Mouse (Mus musculus): ENCODE data around the gene Pou6f1. TPM values are rescaled to one million over a fixed set of nuclear protein-coding genes. Genes with fewer than 3 reads are reported as not detected.

Pou6f1 gene
- polyA plus RNA-seq, 1 experiment, result 38.2 TPM

DNA sequence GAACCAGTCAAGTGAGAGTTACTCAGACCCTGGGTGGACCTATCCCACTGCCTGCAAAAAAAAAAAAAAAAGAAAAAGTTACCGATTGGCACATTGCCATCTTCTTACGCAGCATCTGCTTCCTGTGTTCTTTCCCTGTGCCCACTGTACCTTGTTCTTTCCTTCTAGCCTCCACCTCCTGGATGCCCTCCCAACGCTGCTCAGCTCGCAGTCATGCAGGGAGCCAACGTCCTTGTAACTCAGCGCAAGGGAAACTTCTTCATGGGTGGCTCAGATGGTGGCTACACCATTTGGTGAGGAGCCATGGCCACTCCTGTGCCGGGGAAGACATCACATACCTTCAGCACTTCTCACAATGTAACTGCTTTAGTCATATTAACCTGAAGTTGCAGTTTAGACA is 19.4 kb upstream of the Pou6f1 start:
- Histone ChIP-seq H3K4me3 (ENCODE audit: control insufficient read depth, low read depth, low read length) (no peak overlapping the region), H3K27me3 (ENCODE audit: control insufficient read depth, insufficient read depth, low read length) (no peaks in the 10 kb centered on the region), H3K36me3 (ENCODE audit: control insufficient read depth, insufficient read depth, low read length) (peaks cover 3% of the 10 kb centered on the region), H3K27ac (ENCODE audit: control insufficient read depth, insufficient read depth, low read depth, low read length) (no peak overlapping the region), H3K4me1 (ENCODE audit: control insufficient read depth, insufficient read depth, low read length) (peaks cover 9% of the 10 kb centered on the region)
- TF ChIP-seq POLR2A (IDR thresholded peaks at IDR 0.05; ENCODE audit: control insufficient read depth, low read depth, low read length) (no peak), CTCF (IDR thresholded peaks at IDR 0.05; ENCODE audit: control insufficient read depth, insufficient read depth, insufficient replicate concordance, low read depth, low read length) (no peak)

DNA sequence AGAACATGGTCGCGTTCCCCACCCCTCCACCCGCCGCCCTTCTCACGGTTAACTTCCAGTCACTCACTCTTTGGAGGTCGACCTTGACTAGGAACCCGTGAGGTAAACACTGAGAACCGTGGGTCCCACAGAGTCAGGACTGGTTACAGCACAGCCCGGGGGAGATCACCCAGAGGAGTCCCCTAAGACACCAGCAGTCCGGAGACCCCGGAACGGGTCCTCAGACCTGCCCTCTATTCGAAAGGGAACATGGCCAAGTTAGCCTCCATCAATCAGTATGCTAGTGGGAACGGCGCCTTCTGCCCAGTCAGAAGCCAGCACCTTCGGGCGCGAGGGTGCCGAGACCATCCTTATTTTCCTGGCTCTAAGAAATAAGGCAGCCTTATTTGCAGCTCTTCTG is 16.4 kb upstream of the Pou6f1 start:
- H3K27me3 ChIP-seq (ENCODE audit: control insufficient read depth, insufficient read depth, low read length), result no peaks in the 10 kb centered on the region
- H3K27ac ChIP-seq (ENCODE audit: control insufficient read depth, insufficient read depth, low read depth, low read length), result peak overlapping the region; percentile 80
- H3K4me3 ChIP-seq (ENCODE audit: control insufficient read depth, low read depth, low read length), result peak overlapping the region; percentile 89
- H3K36me3 ChIP-seq (ENCODE audit: control insufficient read depth, insufficient read depth, low read length), result peaks cover 3% of the 10 kb centered on the region
- peaks cover 12% of the 10 kb centered on the region for H3K4me1 ChIP-seq (ENCODE audit: control insufficient read depth, insufficient read depth, low read length)
- no peak for TF ChIP-seq CTCF (IDR thresholded peaks at IDR 0.05; ENCODE audit: control insufficient read depth, insufficient read depth, insufficient replicate concordance, low read depth, low read length)
- no peak for TF ChIP-seq POLR2A (IDR thresholded peaks at IDR 0.05; ENCODE audit: control insufficient read depth, low read depth, low read length)

DNA sequence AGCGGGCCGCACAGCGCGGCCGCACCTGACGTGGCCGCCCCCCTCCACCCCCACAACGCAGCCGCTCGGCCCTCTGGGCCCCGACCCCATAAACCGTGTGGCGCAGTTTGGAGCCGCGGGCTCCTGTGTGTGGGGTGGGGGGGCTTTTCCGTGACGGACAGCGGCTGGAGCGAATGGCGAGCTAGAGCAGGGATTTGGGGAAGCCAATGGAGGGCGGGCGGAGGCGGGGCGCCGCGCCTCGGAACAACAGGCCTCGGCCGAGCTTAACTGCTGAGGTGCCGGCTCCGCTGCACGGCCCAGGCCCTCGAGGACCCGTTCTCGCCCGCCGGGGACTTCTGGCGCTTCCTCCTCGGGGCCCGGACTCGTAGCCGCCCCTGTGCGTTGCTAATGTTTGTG is 16.0 kb upstream of the Pou6f1 start:
- peak overlapping the region; percentile 89 for H3K4me3 ChIP-seq (ENCODE audit: control insufficient read depth, low read depth, low read length)
- no peaks in the 10 kb centered on the region for H3K27me3 ChIP-seq (ENCODE audit: control insufficient read depth, insufficient read depth, low read length)
- peak overlapping the region; percentile 80 for H3K27ac ChIP-seq (ENCODE audit: control insufficient read depth, insufficient read depth, low read depth, low read length)
- TF ChIP-seq POLR2A (IDR thresholded peaks at IDR 0.05; ENCODE audit: control insufficient read depth, low read depth, low read length) (peak; percentile 54), CTCF (IDR thresholded peaks at IDR 0.05; ENCODE audit: control insufficient read depth, insufficient read depth, insufficient replicate concordance, low read depth, low read length) (no peak)
- peaks cover 12% of the 10 kb centered on the region for H3K4me1 ChIP-seq (ENCODE audit: control insufficient read depth, insufficient read depth, low read length)
- H3K36me3 ChIP-seq (ENCODE audit: control insufficient read depth, insufficient read depth, low read length), result peaks cover 3% of the 10 kb centered on the region

DNA sequence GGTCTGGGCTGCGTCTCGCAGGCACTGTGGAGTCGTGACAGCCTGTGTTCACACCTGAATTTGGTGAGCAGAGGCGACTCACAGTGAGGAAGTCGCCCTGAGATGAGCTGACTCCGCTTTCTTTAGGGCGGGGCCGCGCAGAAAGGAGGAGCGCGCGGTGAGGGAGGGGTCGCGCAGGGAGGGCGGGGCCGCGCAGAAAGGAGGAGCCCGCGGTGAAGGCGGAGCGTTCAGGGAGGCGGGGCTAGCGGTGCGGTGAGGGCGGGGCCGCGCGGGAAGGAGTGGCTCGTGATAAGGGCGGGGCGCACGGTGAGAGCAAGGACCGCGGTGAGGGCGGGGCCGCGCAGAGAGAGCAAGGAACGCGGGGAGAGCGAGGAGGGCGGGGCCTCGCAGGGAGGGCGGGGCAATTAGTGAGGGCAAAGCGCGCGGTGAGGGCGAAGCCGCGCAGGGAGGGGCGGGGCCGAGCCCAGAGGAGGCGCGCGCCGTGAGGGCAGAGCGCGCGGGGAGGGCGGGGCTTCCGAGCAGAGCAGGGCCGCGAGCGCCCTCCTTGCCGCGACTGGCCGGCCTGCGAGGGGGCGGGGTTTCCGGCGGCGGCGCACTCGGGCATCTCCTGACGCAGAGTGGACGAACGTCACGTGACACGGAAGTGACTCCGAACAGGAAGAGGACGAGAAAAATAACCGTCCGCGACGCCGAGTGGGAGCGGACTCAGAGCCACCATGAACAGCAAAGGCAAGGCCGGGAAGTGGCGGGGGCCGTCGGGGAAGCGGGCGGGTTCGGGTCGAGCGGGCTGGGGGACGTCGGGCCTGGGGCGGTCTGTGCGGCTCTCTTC is 15.4 kb upstream of the Pou6f1 start, which contains the start of gene Dazap2:
TSS of gene Dazap2 (plus strand) at position 354 of the 829 bp plus-strand sequence.
- peaks cover 3% of the 10 kb centered on the region for H3K36me3 ChIP-seq (ENCODE audit: control insufficient read depth, insufficient read depth, low read length)

DNA sequence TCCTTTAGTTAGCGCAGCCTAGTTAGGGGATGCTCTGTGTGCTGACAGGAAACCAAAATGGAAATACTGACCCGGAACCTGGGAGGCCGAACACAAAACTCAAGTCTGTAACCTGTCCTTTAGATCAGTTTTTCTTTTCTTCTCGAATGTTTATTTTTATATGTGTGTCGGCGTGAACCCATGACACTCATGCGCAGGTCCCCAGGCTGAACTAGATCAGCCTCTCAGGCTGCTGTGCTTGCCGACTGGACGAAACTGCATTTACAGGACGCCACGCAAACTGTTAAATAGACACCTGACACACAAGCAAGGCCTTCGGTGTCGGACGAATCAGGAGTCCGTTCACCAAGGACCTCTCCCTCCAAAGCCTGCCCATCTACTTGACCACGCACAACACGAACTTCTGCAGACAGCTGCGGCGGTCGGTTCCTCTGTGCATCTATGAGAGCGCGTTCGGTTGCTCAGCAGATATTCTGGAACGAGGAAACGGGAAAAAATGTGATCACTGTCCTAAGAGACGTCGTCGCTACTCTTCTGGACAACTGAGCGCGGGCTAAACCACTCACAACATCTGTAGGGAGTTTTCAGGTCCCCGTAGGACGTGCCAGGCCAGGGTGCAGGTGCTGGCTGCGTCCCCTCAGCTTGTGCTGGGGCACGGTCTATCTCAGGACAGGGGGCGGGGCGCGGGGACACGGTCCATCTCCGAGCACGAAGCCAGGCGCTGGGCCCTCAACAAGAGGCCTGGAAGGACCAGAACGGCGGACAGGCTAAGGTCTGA is 14.6 kb upstream of the Pou6f1 start:
- TF ChIP-seq CTCF (IDR thresholded peaks at IDR 0.05; ENCODE audit: control insufficient read depth, insufficient read depth, insufficient replicate concordance, low read depth, low read length) (no peak), POLR2A (IDR thresholded peaks at IDR 0.05; ENCODE audit: control insufficient read depth, low read depth, low read length) (no peak; the same call in 1 of the 2 replicates)
- Histone ChIP-seq H3K4me3 (ENCODE audit: control insufficient read depth, low read depth, low read length) (peak overlapping the region; percentile 89), H3K27me3 (ENCODE audit: control insufficient read depth, insufficient read depth, low read length) (no peaks in the 10 kb centered on the region), H3K4me1 (ENCODE audit: control insufficient read depth, insufficient read depth, low read length) (peaks cover 12% of the 10 kb centered on the region), H3K36me3 (ENCODE audit: control insufficient read depth, insufficient read depth, low read length) (no peaks in the 10 kb centered on the region; the same call in none of the 2 replicates), H3K27ac (ENCODE audit: control insufficient read depth, insufficient read depth, low read depth, low read length) (peak overlapping the region; percentile 86)

More for the DNA sequence above, 15.4 kb upstream of the Pou6f1 start, which contains the start of gene Dazap2:
- Histone ChIP-seq H3K27me3 (ENCODE audit: control insufficient read depth, insufficient read depth, low read length) (no peaks in the 10 kb centered on the region), H3K4me3 (ENCODE audit: control insufficient read depth, low read depth, low read length) (peak within 1 kb of the TSS; percentile 89), H3K27ac (ENCODE audit: control insufficient read depth, insufficient read depth, low read depth, low read length) (peak within 1 kb of the TSS; percentile 86), H3K4me1 (ENCODE audit: control insufficient read depth, insufficient read depth, low read length) (peaks cover 12% of the 10 kb centered on the region)
- TF ChIP-seq POLR2A (IDR thresholded peaks at IDR 0.05; ENCODE audit: control insufficient read depth, low read depth, low read length) (peak; percentile 95), CTCF (IDR thresholded peaks at IDR 0.05; ENCODE audit: control insufficient read depth, insufficient read depth, insufficient replicate concordance, low read depth, low read length) (no peak)

DNA sequence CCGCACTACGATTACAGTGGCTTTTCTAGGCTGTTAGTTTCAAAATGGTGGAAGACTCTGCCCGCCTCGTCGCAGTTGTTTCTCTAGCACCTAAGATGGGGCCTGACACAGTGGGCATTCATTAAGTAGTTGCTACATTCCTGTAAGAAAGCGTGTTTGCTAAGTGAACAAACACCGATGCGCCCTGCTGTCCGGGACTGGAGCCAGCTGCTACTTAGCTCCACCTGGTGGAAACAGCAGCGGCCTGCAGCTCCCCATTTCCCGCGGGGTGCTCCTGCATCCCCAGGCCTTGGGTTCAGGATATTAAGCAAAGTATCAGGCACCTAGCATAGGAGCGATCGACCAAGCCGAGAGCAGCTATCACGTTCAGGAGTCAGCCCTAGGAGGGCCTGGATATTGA is 13.8 kb upstream of the Pou6f1 start:
- no peak overlapping the region; the same call in 1 of the 2 replicates for H3K27ac ChIP-seq (ENCODE audit: control insufficient read depth, insufficient read depth, low read depth, low read length)
- H3K4me3 ChIP-seq (ENCODE audit: control insufficient read depth, low read depth, low read length), result peak overlapping the region; percentile 43
- peaks cover 12% of the 10 kb centered on the region for H3K4me1 ChIP-seq (ENCODE audit: control insufficient read depth, insufficient read depth, low read length)
- TF ChIP-seq CTCF (IDR thresholded peaks at IDR 0.05; ENCODE audit: control insufficient read depth, insufficient read depth, insufficient replicate concordance, low read depth, low read length), result peak; percentile 78; the same call in 1 of the 2 replicates
- TF ChIP-seq POLR2A (IDR thresholded peaks at IDR 0.05; ENCODE audit: control insufficient read depth, low read depth, low read length), result no peak
- H3K36me3 ChIP-seq (ENCODE audit: control insufficient read depth, insufficient read depth, low read length), result no peaks in the 10 kb centered on the region; the same call in none of the 2 replicates
- no peaks in the 10 kb centered on the region for H3K27me3 ChIP-seq (ENCODE audit: control insufficient read depth, insufficient read depth, low read length)

DNA sequence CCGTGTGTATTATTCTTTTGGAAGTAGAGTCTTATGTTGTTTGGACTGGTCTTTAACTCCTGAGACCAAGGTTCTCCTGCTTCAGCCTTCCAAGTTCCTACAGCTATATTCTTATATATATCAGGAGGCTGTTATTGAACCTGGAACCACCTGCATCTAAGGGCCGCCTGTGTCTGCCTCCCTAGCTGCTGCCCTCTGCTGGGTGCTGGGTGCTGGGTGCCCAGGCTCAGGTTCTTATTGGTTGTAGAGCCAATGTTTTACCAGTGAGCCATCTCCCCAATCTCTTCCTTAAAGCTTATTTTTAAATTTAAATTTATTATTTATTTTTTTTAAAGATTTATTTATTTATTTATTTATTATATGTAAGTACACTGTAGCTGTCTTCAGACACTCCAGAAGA is 12.6 kb upstream of the Pou6f1 start:
- H3K27ac ChIP-seq (ENCODE audit: control insufficient read depth, insufficient read depth, low read depth, low read length), result no peak overlapping the region
- no peak overlapping the region for H3K4me3 ChIP-seq (ENCODE audit: control insufficient read depth, low read depth, low read length)
- H3K36me3 ChIP-seq (ENCODE audit: control insufficient read depth, insufficient read depth, low read length), result no peaks in the 10 kb centered on the region; the same call in none of the 2 replicates
- H3K4me1 ChIP-seq (ENCODE audit: control insufficient read depth, insufficient read depth, low read length), result peaks cover 12% of the 10 kb centered on the region
- H3K27me3 ChIP-seq (ENCODE audit: control insufficient read depth, insufficient read depth, low read length), result no peaks in the 10 kb centered on the region
- TF ChIP-seq POLR2A (IDR thresholded peaks at IDR 0.05; ENCODE audit: control insufficient read depth, low read depth, low read length) (no peak), CTCF (IDR thresholded peaks at IDR 0.05; ENCODE audit: control insufficient read depth, insufficient read depth, insufficient replicate concordance, low read depth, low read length) (no peak)
